Mouse (Mus musculus) midbrain, embryonic 15.5 days (tissue): ENCODE results near the gene Dbn1. TPM values are rescaled to one million over a fixed set of nuclear protein-coding genes. Genes with fewer than 3 reads are reported as not detected.
"Not testable (repeated sequence)": the region's sequence is repeated elsewhere in the genome, so short reads cannot be mapped to it uniquely, and the experiment has no call there.

Experiments used
- ATAC-seq: fragments of 200-750 bp; cut with Nextera tagmentation; replicated peaks from 2 replicates; pipeline ENCODE4 v1.8.0; 2017; ENCODE audit warnings: moderate TSS enrichment
- H3K27ac ChIP-seq: fragments of 300-500 bp; sonication (generic); 2 replicates; pipeline ENCODE4 v1.5.1; 2015; ENCODE audit warnings: mild to moderate bottlenecking, inconsistent platforms
- H3K27me3 ChIP-seq: fragments of 300-500 bp; sonication (generic); replicated peaks from 2 replicates; pipeline ENCODE4 v1.6.1; 2015; ENCODE audit warnings: inconsistent platforms
- H3K36me3 ChIP-seq: fragments of 300-500 bp; sonication (generic); replicated peaks from 2 replicates; pipeline ENCODE4 v1.6.1; 2015; ENCODE audit warnings: inconsistent platforms
- H3K4me1 ChIP-seq: fragments of 300-500 bp; sonication (generic); 2 replicates; pipeline ENCODE4 v1.6.1; 2015; ENCODE audit warnings: inconsistent platforms
- H3K4me2 ChIP-seq: fragments of 300-500 bp; sonication (generic); 2 replicates; pipeline ENCODE4 v1.6.1; 2015; ENCODE audit warnings: inconsistent platforms, mild to moderate bottlenecking, moderate library complexity
- H3K4me3 ChIP-seq: fragments of 300-500 bp; sonication (generic); 2 replicates; pipeline ENCODE4 v1.5.1; 2015; ENCODE audit warnings: mild to moderate bottlenecking, inconsistent platforms
- H3K9ac ChIP-seq: fragments of 300-500 bp; sonication (generic); 2 replicates; pipeline ENCODE4 v1.6.1; 2015; ENCODE audit warnings: mild to moderate bottlenecking, inconsistent platforms
- H3K9me3 ChIP-seq: fragments of 300-500 bp; sonication (generic); 2 replicates; pipeline ENCODE4 v1.6.1; 2016; ENCODE audit warnings: inconsistent platforms
- WGBS: fragments of 180-500 bp; shearing (Covaris S2); methylation state at CpG from one replicate; pipeline ENCODE4 v1.1.7; 2015; ENCODE audit warnings: mixed read lengths; 5-methylcytosine and 5-hydroxymethylcytosine counted together
- microRNA-seq: library from miRNA; unstranded; fragments of <30 nt; microRNA quantifications from one replicate; pipeline ENCODE4, GENCODE M21; 2016
- polyA plus RNA-seq: library from polyadenylated mRNA; unstranded; fragments of >200 nt; fragmentation: Nextera tagmentation; extraction: Ambion mirVana; gene quantifications from 2 replicates; pipeline ENCODE4 v1.2.1, GENCODE M21; 2015

Dbn1 gene
- polyA plus RNA-seq, 1 experiment from 2014 or later = 645 TPM

- peak overlapping the region; percentile 50 for H3K9ac ChIP-seq
- ATAC-seq = peak; percentile 84
- 1% methylated on average over 33 of the region's 33 CpGs for WGBS
- peak overlapping the region; percentile 93 for H3K27ac ChIP-seq
- peaks cover 30% of the 10 kb centered on the region for H3K4me1 ChIP-seq
- peak overlapping the region; percentile 66 for H3K4me2 ChIP-seq
- H3K4me3 ChIP-seq = peak overlapping the region; percentile 75
- no peaks in the 10 kb centered on the region for H3K36me3 ChIP-seq
- no peaks in the 10 kb centered on the region for H3K9me3 ChIP-seq
- no peaks in the 10 kb centered on the region for H3K27me3 ChIP-seq
Observed at GRCm38 (mm10) chr13:55444286-55444936, 43.5 kb downstream of the Dbn1 start.

- H3K4me3 ChIP-seq = peak overlapping the region; percentile 75
- H3K9ac ChIP-seq = peak overlapping the region; percentile 50
- H3K27me3 ChIP-seq = no peaks in the 10 kb centered on the region
- ATAC-seq = no peak
- peak overlapping the region; percentile 66 for H3K4me2 ChIP-seq
- H3K9me3 ChIP-seq = no peaks in the 10 kb centered on the region
- H3K27ac ChIP-seq = peak overlapping the region; percentile 93
- 40% methylated on average over 9 of the region's 9 CpGs for WGBS
- no peaks in the 10 kb centered on the region for H3K36me3 ChIP-seq
- H3K4me1 ChIP-seq = peaks cover 30% of the 10 kb centered on the region
Observed at GRCm38 (mm10) chr13:55443799-55444285, 44.1 kb downstream of the Dbn1 start.

- H3K4me3 ChIP-seq, H3K9ac ChIP-seq, H3K4me2 ChIP-seq, H3K27me3 ChIP-seq, H3K4me1 ChIP-seq, H3K27ac ChIP-seq, H3K36me3 ChIP-seq, H3K9me3 ChIP-seq, ATAC-seq: not testable (repeated sequence)
- 91% methylated on average over 15 of the region's 15 CpGs for WGBS
Observed at GRCm38 (mm10) chr13:55437111-55437629, 50.7 kb downstream of the Dbn1 start.

GRCm38 (mm10) chr13:55431889-55432685, 55.8 kb downstream of the Dbn1 start:
- no peaks in the 10 kb centered on the region; the same call in 1 of the 2 replicates for H3K9me3 ChIP-seq
- 78% methylated on average over 10 of the region's 10 CpGs for WGBS
- ATAC-seq = no peak
- no peak overlapping the region for H3K4me3 ChIP-seq
- no peaks in the 10 kb centered on the region for H3K36me3 ChIP-seq
- no peak overlapping the region for H3K4me2 ChIP-seq
- H3K4me1 ChIP-seq = no peaks in the 10 kb centered on the region
- no peak overlapping the region for H3K27ac ChIP-seq
- no peaks in the 10 kb centered on the region for H3K27me3 ChIP-seq
- no peak overlapping the region for H3K9ac ChIP-seq

- WGBS = 90% methylated on average over 2 of the region's 2 CpGs
- Histone ChIP-seq H3K4me2 (no peak overlapping the region), H3K27ac (no peak overlapping the region), H3K9me3 (no peaks in the 10 kb centered on the region), H3K4me1 (no peaks in the 10 kb centered on the region), H3K27me3 (no peaks in the 10 kb centered on the region), H3K4me3 (no peak overlapping the region), H3K9ac (no peak overlapping the region), H3K36me3 (no peaks in the 10 kb centered on the region)
- ATAC-seq = no peak
Observed at GRCm38 (mm10) chr13:55430566-55430965, 57.3 kb downstream of the Dbn1 start.

GRCm38 (mm10) chr13:55429226-55429888, 58.6 kb downstream of the Dbn1 start:
- no peaks in the 10 kb centered on the region for H3K4me1 ChIP-seq
- no peak for ATAC-seq
- H3K36me3 ChIP-seq = no peaks in the 10 kb centered on the region
- H3K4me3 ChIP-seq = no peak overlapping the region
- no peak overlapping the region for H3K9ac ChIP-seq
- H3K27me3 ChIP-seq = no peaks in the 10 kb centered on the region
- no peak overlapping the region for H3K27ac ChIP-seq
- WGBS = 80% methylated on average over 12 of the region's 12 CpGs
- no peaks in the 10 kb centered on the region for H3K9me3 ChIP-seq
- no peak overlapping the region for H3K4me2 ChIP-seq

GRCm38 (mm10) chr13:55426613-55427012, 61.3 kb downstream of the Dbn1 start, which contains the start of gene F12:
F12 (minus strand) TSS chr13:55426793.
- Histone ChIP-seq H3K36me3 (no peaks in the 10 kb centered on the region), H3K27ac (no peak within 1 kb of the TSS), H3K4me3 (no peak within 1 kb of the TSS), H3K4me2 (no peak within 1 kb of the TSS), H3K4me1 (no peaks in the 10 kb centered on the region), H3K9ac (no peak within 1 kb of the TSS), H3K27me3 (peaks cover 7% of the 10 kb centered on the region; the same call in 1 of the 2 replicates), H3K9me3 (no peaks in the 10 kb centered on the region)
- 90% methylated on average over 10 of the region's 10 CpGs for WGBS
- no peak for ATAC-seq

Small RNAs within 50 kb of the gene (microRNA-seq; reads per million reads assigned to microRNA genes)
- gene Mir6943 (not detected), gene Mir6944 (83.1 reads per million, percentile 52 among the genes with 10 or more reads in this experiment), gene Mir6945 (0.74 reads per million)

Other genes starting within 250 kb of the Dbn1 start
- gene Prelid1, start 167.6 kb downstream of the Dbn1 start, polyA plus RNA-seq = 331 and 355 TPM in 2 replicates
- gene Rab24, start 166.2 kb downstream of the Dbn1 start, polyA plus RNA-seq = 104 and 105 TPM in 2 replicates
- 7.6 and 11.8 TPM in 2 replicates for gene Mxd3, start 158.3 kb downstream of the Dbn1 start, polyA plus RNA-seq
- gene Lman2, start 125.3 kb downstream of the Dbn1 start, polyA plus RNA-seq = 57.1 and 57.5 TPM in 2 replicates
- gene Rgs14, start 118.4 kb downstream of the Dbn1 start, polyA plus RNA-seq = 0.34 and 0.52 TPM in 2 replicates
- gene Slc34a1, start 89.9 kb downstream of the Dbn1 start, polyA plus RNA-seq = 0.05 TPM in 1 of 2 replicates, not detected in the other
- 0.43 and 0.45 TPM in 2 replicates for gene Pfn3, start 72.9 kb downstream of the Dbn1 start, polyA plus RNA-seq
- gene F12, start 61.3 kb downstream of the Dbn1 start, polyA plus RNA-seq = 0.09 and 0.14 TPM in 2 replicates
- gene Grk6, start 43.0 kb downstream of the Dbn1 start, polyA plus RNA-seq = 40.8 and 41.4 TPM in 2 replicates
- 5.5 and 5.7 TPM in 2 replicates for gene Prr7, start 23.8 kb downstream of the Dbn1 start, polyA plus RNA-seq
- gene Pdlim7, start 25.6 kb upstream of the Dbn1 start, polyA plus RNA-seq = 167 and 171 TPM in 2 replicates
- 5.6 and 6.4 TPM in 2 replicates for gene Dok3, start 41.2 kb upstream of the Dbn1 start, polyA plus RNA-seq
- gene Ddx41, start 48.5 kb upstream of the Dbn1 start, polyA plus RNA-seq = 61.2 and 63.6 TPM in 2 replicates
- gene Fam193b, start 83.0 kb upstream of the Dbn1 start, polyA plus RNA-seq = 62.9 and 65.2 TPM in 2 replicates
- gene Tmed9, start 85.6 kb upstream of the Dbn1 start, polyA plus RNA-seq = 93.5 and 93.8 TPM in 2 replicates
- gene B4galt7, start 111.8 kb upstream of the Dbn1 start, polyA plus RNA-seq = 48.6 and 51.4 TPM in 2 replicates
- 94.4 and 103 TPM in 2 replicates for gene Caml, start 134.9 kb upstream of the Dbn1 start, polyA plus RNA-seq
- 26.0 and 27.2 TPM in 2 replicates for gene Ddx46, start 146.9 kb upstream of the Dbn1 start, polyA plus RNA-seq
- gene B230219D22Rik, start 205.0 kb upstream of the Dbn1 start, polyA plus RNA-seq = 82.3 and 82.9 TPM in 2 replicates
- gene Txndc15, start 226.5 kb upstream of the Dbn1 start, polyA plus RNA-seq = 138 and 141 TPM in 2 replicates
- gene Pcbd2, start 239.3 kb upstream of the Dbn1 start, polyA plus RNA-seq = 17.3 and 17.4 TPM in 2 replicates